In the genomic region with DNA sequence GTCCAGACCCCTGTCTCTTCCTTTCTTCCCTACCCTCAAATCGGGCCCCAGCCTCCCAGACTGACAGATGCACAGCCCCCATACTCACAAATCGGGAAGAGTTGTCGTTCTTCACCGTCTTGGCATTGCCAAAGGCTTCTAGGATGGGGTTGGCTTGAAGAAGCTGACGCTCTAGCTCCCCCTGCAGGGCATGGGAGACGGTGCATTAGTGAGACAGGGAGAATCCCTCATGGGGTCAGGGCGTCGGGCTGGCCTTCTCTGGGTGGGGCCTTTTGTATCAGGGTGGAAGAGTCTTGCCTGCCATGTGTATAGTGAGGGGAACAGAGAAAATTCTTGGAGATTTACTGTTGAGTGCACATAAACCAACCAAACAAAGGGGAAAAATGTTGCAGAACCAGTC, we compare ENCODE assay signal across 9 mouse cellular contexts. TPM values are rescaled to one million over a fixed set of nuclear protein-coding genes. Genes with fewer than 3 reads are reported as not detected.
DNase-seq lines count a peak whose midpoint lies in the region; TF ChIP-seq lines count a peak whose summit lies in the region.
"Had no signal": no experiment of that assay in that cellular context is flagged by ENCODE, and none has a peak within 500 bp of the region (broad histone marks: within the 10 kb centered on the region; RNA-seq: fewer than 3 reads in every experiment).

No protein-coding gene starts in this region.

- no peaks in the 10 kb centered on the region for H3K27me3 ChIP-seq in small intestine, adult 2 months (ENCODE audit: control insufficient read depth, insufficient read depth, low read length)

- no peak overlapping the region for H3K9ac ChIP-seq in ES-E14 (ENCODE audit: insufficient read depth, low read depth, low read length, poor library complexity, severe bottlenecking)

- no peak overlapping the region for H3K27ac ChIP-seq in ES-E14 (ENCODE audit: insufficient read depth, low read depth, low read length, poor library complexity, severe bottlenecking)
- H3K27ac ChIP-seq in small intestine, adult 2 months (ENCODE audit: insufficient read depth, low read depth, low read length), result no peak overlapping the region

- no peaks in the 10 kb centered on the region for H3K9me3 ChIP-seq in ES-E14 (ENCODE audit: control insufficient read depth, insufficient read depth, low read depth, low read length)

- peak; percentile 81; the same call in 1 of the 2 replicates for TF ChIP-seq CTCF in small intestine, adult 2 months (IDR thresholded peaks at IDR 0.05; ENCODE audit: extremely low read depth, insufficient read length, insufficient replicate concordance, low read depth, low read length)

- DNase-seq in left cerebral cortex, adult 18-20 months (ENCODE audit: low spot score in 2 of 2), result peak; percentile 37 to 59
- DNase-seq in left cerebral cortex, adult 11 months (ENCODE audit: low spot score), result no peak
- DNase-seq in ES-E14 (ENCODE audit: low read depth, low spot score), result peak; percentile 95
- peak; percentile 60 for DNase-seq in adrenal gland, adult 2 months
- DNase-seq in embryo, embryonic 9.5 days (ENCODE audit: extremely low spot score), result peak; percentile 51
- peak; percentile 72 for DNase-seq in left cerebral cortex, postnatal 4 days
- DNase-seq in yolk sac, embryonic 10.5 days (ENCODE audit: low spot score), result no peak

- 27% methylated on average over 8 of the region's 8 CpGs for WGBS in small intestine, adult 2 months

- H3K4me3 ChIP-seq in ES-E14 (ENCODE audit: insufficient read depth in 1 of 2, low read depth in 1 of 2, low read length in 2 of 2, poor library complexity in 1 of 2, severe bottlenecking in 1 of 2), result no peak overlapping the region
- H3K4me3 ChIP-seq in small intestine, adult 2 months (ENCODE audit: low read depth, low read length), result no peak overlapping the region

- intact Hi-C loops in left cerebral cortex, postnatal 4 days (cut with DNase I), result no loop called here

- H3K4me1 ChIP-seq in ES-E14 (ENCODE audit: control insufficient read depth in 2 of 2, insufficient read depth in 2 of 2, low read length in 2 of 2, poor library complexity in 1 of 2), result peaks cover 0 to 2% of the 10 kb centered on the region in 2 experiments; a peak in 1 of 4 replicates
- no peaks in the 10 kb centered on the region for H3K4me1 ChIP-seq in small intestine, adult 2 months (ENCODE audit: control insufficient read depth, insufficient read depth, insufficient read length, low read length)

- TF ChIP-seq POLR2A in small intestine, adult 2 months (IDR thresholded peaks at IDR 0.05; ENCODE audit: low read depth, low read length), result no peak

- H3K36me3 ChIP-seq in ES-E14 (ENCODE audit: control insufficient read depth, insufficient read depth, low read length, poor library complexity, severe bottlenecking), result no peaks in the 10 kb centered on the region
- peaks cover 77% of the 10 kb centered on the region for H3K36me3 ChIP-seq in small intestine, adult 2 months (ENCODE audit: control insufficient read depth, insufficient read depth, low read length)

- in situ Hi-C loops in ES-E14 (cut with MboI; ENCODE audit: low sequenced_read_pairs in 2 of 2, unreplicated experiment in 2 of 2), result no loop called here

TF ChIP-seq in ES-E14, 5 proteins besides CTCF, POLR2A, EP300 and RAD21:
- TF ChIP-seq MAFK (IDR thresholded peaks at IDR 0.05; ENCODE audit: insufficient read depth, low read depth, low read length) (no peak), ZC3H11A (IDR thresholded peaks at IDR 0.05; ENCODE audit: borderline replicate concordance, low read depth, low read length) (no peak), CHD2 (IDR thresholded peaks at IDR 0.05; ENCODE audit: low read depth, low read length) (no peak), HCFC1 (IDR thresholded peaks at IDR 0.05; ENCODE audit: borderline replicate concordance, insufficient read depth, low read length) (no peak), ZNF384 (IDR thresholded peaks at IDR 0.05; ENCODE audit: low read depth, low read length) (no peak)

RNA-seq across cellular contexts. Expression of gene Myh14, which starts 15.1 kb away (rescaled TPM):
- 10 to 100 TPM; 22.4 to 24.4 TPM for total RNA-seq in left cerebral cortex, adult 18-20 months (2021)
- 7.0 and 9.8 TPM in 2 replicates for total RNA-seq in ES-E14 (2012; rRNA removed)
- total RNA-seq in adrenal gland, adult 2 months (2021), result 1 to 10 TPM; 3.2 to 5.6 TPM
- polyA plus RNA-seq in adrenal gland, adult 2 months (2012; rRNA removed), result 1.2 and 1.7 TPM in 2 replicates
- 1 to 10 TPM; 3.0 to 5.7 TPM for total RNA-seq in left cerebral cortex, postnatal 4 days (2021)
- polyA plus RNA-seq in small intestine, adult 2 months (2012; rRNA removed), result 196 and 563 TPM in 2 replicates

RNA-seq across cellular contexts. Expression of gene Izumo2, which starts 53.0 kb away (rescaled TPM):
- total RNA-seq in left cerebral cortex, adult 18-20 months (2021), result not detected
- 0.40 and 0.79 TPM in 2 replicates for total RNA-seq in ES-E14 (2012; rRNA removed)
- not detected for total RNA-seq in adrenal gland, adult 2 months (2021)
- polyA plus RNA-seq in adrenal gland, adult 2 months (2012; rRNA removed), result not detected in 2 replicates
- total RNA-seq in left cerebral cortex, postnatal 4 days (2021), result not detected
- polyA plus RNA-seq in small intestine, adult 2 months (2012; rRNA removed), result not detected in 2 replicates
- polyA plus RNA-seq: heart, embryonic 16.5 days had no signal

Comparison
In these comparisons a context has a peak if more than half of its experiments do, and no peak if none do; other contexts are left out.
1. DNase-seq: peak in left cerebral cortex, adult 18-20 months (2 of 2), ES-E14 (single experiment), adrenal gland, adult 2 months (single experiment), embryo, embryonic 9.5 days (single experiment) and left cerebral cortex, postnatal 4 days (single experiment); none in left cerebral cortex, adult 11 months (single experiment) and yolk sac, embryonic 10.5 days (single experiment).